Mouse (Mus musculus) forelimb bud, embryonic 11.5 days (tissue): ENCODE results near the gene Wnt10b.
"Not testable (repeated sequence)": the region's sequence is repeated elsewhere in the genome, so short reads cannot be mapped to it uniquely, and the experiment has no call there.

ENCODE experiments used
- DNase-seq: peaks from one replicate; pipeline ENCODE4 v3.0.0-alpha.2; 2012; ENCODE audit warnings: low read depth, low spot score

Wnt10b gene

DNA sequence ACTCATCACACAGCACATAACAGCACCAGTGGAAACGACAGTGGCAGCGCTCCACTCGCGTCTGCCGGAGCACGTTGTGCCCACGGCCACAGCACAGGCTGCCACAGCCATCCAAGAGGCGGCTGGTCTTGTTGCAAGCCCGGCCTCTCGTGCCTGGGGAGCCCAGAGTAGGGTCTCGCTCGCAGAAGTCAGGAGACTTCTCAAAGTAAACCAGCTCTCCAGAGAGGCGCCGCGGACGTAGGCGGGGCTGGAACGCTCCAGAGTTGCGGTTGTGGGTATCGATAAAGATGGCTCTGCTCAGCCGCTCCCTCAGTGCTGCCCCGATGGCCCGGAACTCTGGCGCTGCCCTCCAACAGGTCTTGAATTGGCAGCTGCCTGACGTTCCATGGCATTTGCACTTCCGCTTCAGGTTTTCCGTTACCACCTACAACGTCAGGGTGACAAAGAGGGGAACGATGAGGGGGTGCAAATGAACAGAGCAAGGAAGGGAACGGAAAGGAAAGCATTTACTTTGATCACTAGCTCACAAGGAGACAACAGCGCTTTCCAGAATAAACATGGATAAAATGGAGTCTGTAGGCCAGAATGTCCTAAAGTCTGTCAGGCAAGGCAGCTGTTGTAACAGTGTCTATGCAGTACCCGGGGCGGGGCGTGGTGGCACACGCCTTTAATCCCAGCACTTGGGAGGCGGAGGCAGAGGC is 5.3 kb downstream of the Wnt10b start:
- DNase-seq: no peak

DNA sequence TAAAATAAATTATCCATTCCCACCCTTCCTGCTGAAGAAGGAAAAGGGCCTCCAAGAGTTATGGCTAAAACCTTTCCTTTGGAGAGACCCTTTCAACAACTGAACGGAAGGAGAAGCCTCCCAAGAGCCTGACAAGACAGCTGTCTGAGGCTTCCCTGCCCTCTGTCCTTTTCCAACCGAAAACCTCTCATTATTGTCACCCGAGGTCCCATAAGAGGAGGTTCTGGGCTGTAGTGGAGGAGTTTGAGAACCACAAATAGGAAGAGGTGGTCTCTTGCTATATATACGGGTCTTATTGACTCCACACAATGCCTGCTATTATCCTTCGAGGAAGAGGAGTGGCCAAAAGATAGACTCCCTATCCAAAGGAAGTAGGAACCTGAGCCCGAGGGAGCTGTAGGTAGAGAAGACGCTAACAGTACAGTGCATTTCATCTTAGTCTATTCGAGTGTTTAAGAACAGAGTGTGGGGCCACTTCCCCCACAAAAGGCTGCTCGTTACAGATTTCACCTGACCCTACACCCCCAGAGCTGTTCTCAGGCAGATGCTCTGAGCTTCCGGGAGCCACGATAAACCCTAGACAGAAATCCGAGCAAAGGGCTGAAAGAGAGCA is 6.0 kb downstream of the Wnt10b start:
- DNase-seq: no peak

DNA sequence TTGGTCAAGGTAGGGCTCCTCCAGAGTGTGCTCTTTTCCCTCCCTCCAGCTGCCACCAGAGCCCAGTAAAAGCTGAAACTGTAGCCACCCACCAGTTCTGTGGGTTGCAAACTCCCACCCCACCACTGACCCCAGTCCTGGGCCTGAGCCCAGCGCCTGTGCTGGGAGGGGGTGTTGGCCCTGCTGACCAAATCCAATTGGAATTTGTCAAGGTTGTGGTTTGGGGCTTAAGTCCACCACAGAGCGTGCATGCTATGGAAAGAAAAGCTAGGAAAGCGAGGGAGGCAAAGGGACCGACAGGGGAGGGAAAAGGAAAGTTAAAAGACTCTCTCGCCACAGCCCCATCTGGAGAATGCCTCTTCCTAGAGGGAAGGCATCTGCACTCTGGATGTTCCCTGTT is 9.7 kb downstream of the Wnt10b start:
- no peak for DNase-seq

DNA sequence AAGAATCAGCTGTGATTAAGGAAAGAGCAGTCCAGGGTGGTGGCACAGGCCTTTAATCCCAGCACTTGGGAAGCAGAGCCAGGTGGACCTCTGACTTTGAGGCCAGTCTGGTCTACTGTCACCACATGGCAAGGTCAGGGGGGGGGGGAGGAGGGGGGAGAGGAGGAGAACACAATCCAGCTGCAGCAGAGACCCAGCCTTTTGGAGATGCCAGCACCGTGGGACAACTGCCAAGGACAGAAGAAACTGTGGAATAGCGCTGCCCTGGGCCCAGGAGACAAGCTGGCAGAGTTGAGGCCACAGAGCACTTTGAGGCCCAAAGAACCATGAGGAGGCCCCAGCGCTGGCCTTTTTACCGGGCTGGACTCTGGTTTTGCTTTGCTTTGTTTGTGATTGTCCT is 12.0 kb downstream of the Wnt10b start:
- no peak for DNase-seq

DNA sequence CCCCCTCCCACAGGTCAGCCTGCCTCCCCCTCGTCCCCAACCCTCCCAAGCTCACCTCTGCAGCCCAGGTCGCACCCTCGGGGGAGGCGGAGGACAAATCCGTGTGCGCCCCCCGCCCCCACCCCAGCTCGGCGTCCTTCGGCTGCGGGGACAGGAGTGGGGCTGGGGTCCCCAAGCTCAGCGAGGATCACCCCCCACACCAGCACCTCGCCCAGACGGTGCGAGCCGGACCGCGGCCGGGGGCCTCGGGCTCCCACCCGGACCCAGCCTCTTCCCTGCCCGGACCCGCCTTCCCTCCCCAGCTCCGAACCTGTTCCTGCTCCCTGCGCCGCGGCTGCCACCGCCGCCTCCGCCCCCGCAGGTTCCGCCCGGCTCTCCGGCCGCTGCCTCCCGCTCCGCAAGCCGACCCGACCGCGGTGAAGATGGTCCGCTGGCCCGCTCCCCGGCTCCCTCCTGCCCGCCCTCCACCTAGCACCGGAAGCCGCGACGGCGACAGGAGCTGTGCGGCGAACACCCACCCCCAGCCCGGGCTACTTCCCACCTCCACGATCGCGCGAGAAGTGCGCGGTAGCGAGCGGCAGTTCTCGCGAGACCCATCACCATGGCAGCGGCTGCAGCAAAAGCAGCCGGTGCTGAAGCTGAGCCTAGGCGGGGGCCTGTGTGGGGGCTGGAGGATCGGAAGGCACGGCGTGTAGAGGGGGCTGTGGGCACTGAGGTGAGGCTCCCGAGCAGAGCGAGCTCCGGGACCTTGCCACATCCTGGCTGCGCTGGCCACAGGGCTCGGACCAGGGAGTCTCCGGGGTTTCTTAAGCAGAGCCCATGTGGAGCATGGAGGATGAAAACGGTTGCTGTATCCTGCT is 15.1 kb downstream of the Wnt10b start, which contains the start of gene Arf3:
TSS of gene Arf3 (minus strand) at position 545 of the 860 bp plus-strand sequence.
- DNase-seq: peak; percentile 97

DNA sequence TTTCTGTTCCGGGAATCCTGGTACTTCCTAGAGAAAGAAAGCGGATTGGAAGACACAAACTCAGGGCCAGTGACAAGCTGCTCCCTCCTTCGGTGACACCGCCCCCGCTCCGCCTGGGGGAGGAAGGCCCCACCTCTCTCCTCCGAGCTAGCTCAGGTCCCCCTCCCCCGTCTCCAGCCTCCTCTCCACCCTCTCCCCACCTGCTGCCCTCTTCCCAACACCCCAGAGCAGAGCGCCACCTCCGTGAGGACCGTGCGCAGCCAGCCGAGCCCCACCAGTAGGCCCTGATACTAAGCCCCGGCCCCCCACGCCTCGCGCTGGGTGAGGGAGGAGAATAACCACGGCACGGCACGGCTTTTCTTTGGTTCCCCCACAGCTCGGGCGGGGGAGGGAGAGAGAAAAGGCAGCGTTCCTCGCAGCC is 15.7 kb downstream of the Wnt10b start:
- DNase-seq: peak; percentile 65

DNA sequence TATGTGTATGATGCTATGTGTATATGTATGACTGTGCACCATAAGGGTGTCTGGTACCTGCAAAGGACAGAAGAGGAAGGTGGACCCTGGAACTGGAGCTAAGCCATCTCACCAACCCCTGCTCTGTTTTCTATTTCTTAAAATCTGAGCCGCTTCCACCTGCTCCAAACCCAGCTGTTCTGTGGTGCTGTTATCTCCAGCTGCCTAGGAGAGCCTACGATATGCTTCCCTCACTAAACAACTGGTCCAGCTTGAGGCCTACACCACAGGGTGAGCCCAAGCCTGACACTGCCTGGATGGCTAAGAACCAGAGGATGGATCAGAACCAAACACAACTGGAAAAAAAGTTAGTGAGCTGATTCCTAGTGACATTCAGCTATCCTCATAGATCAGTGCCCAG is 23.8 kb downstream of the Wnt10b start:
- no peak for DNase-seq

DNA sequence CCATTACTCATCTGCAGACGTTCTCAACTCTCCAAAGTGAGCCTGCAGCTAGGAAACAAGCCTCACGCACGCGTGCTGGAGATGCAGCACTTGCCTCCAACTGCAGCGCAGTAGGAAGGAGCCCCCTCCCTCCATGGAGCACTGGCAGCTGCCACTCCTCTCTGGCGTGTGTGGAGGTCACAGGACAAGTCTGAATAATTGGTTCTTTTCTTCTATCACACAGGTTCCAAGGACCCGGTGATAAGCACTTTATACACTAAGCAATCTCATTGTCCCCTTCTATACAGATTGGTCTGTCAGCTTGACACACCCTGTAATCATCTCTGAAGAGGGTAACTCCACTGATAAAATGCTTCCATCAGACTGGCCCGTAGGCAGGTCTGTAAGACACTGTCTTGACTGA is 24.9 kb downstream of the Wnt10b start:
- no peak for DNase-seq

DNA sequence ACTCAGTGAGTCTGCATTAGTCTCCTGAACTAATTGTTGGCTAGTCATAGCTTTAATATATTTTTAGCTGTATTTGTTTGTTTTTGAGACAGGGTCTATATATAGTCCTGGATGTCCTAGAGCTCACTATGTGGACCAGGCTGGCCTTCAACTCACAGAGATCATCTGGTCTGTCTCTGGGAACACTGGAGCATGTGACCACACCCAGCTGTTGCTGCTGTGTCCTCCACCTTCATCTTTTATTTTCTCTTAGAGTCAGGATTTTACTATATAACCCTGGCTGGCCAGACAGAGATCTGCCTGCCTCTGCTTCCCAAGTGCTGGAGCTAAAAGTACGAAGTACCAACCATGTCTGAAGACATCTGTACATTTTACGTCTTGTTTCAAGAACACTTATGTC is 28.9 kb downstream of the Wnt10b start:
- no peak for DNase-seq

DNA sequence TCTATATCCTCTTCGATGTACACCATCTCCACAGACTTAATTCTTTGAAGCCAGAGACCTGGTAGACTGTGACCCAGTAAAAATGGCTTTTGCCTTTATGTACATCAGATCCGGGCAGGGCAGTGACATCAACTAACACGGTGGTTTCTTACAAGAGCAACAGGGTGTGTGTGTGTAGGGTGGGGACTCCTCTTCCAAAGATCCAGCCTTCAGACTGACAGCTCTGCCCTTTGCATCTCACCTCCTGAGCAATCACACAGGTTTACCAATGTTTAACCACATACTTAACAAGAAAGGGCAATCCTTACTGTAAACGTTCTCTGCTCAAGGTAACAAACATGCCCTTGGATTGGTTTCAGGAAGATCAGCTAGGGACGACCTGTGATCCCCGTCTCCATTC is 30.7 kb downstream of the Wnt10b start:
- DNase-seq: no peak

DNA sequence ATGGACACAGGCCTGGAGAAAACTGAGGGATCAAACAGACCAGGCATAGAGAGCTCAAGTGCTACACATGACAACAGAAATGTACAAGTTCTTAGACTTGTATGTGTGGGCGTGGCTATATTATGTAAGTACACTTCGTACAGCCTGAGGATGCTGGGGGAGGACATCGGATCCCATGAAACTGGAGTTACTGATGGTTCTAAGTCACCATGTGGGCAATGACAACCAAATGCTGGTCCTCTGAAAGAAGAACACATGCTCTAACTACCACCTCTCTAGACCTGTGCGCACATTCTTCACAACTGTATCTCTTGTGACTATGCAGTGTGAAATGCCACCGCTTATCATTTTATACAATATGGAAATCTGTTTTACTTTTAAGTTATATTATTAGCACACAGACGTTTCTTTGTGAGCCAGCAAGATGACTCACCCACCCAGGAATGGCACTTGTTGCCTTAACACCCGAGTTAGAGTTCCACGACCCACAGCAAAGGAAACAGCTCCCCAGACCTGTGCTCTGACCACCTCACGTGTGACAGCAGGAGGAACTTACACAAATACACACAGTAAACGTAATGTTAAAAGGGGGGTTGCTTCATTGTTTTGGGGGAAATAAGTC is 31.5 kb downstream of the Wnt10b start:
- DNase-seq: no peak

DNA sequence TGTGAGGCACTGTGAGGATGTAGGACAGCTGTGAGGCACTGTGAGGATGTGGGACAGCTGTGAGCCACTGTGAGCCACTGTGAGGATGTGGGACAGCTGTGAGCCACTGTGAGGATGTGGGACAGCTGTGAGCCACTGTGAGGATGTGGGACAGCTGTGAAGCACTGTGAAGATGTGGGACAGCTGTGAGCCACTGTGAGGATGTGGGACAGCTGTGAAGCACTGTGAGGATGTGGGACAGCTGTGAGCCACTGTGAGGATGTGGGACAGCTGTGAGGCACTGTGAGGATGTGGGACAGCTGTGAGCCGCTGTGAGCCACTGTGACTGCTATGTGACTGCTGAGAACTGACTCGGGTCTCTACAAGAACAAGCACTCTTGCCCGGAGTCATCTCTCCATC is 34.1 kb downstream of the Wnt10b start:
- not testable (repeated sequence) for DNase-seq

DNA sequence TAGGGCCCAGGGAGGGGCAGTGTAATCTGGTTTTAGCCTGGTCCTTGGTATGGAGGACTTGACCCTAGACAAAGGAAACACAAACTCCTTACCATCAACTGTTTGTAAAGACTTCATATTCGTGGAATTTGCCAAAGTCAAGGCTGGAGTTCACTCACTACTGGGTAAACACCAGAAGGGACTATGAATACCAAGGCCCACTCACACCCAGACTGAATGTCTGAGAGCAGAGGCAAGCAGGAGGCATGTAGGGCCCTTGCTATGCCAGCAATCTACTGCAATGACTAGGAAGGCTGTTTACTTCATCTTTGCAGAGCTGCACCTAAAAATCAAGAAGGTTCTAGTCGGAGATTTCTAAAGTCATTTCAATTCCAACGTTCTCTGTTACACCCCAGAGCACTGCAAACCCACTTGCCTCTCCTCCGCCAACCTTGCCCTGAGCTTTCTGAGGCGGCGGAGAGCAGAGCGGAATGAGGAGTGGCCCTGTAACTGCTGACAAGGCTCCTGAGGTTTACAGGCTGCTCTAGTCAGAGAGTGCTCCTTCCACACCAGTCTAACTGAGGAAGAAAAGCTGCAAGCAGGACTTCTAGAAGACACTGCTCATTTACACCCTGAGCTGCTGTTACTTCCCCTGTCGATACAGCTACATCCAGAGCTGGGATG is 35.1 kb downstream of the Wnt10b start:
- no peak for DNase-seq

DNA sequence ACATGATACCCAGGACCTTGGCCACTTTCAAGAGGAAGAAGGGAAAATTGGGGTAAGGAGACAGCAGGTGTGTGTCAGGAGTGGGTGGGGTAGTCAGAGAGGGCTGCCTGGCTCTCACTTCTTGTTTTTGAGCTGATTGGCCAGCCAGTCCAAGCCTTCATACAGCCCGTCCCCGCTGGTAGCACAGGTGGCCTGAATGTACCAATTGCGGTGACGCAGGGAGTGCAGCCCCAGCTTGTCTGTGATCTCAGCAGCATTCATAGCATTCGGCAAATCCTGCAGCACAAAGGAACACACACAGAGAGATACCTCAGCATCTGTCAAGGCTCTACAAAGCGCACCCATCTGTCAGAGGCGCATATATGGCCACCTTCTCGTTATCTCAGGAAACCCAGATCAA is 37.7 kb downstream of the Wnt10b start:
- DNase-seq: no peak

DNA sequence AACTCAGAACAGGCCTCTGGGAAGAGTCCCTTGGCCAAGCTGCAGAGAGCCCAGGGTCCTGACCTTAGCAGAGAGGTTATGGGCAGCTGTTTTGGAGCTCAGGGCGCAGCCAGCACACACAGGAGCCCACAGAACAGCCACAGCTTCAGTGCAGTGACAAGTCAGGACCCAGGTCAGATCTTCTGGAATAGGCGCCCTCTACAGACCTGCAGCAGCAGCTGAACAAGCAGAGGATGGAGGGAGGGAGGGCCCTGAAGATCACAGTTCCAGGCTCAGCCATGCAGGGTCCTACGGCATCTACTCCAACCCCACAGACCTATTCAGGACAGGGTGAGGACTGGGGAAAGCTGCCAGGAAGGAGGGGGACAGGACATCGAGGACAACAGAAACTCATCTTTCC is 39.2 kb downstream of the Wnt10b start:
- no peak for DNase-seq

DNA sequence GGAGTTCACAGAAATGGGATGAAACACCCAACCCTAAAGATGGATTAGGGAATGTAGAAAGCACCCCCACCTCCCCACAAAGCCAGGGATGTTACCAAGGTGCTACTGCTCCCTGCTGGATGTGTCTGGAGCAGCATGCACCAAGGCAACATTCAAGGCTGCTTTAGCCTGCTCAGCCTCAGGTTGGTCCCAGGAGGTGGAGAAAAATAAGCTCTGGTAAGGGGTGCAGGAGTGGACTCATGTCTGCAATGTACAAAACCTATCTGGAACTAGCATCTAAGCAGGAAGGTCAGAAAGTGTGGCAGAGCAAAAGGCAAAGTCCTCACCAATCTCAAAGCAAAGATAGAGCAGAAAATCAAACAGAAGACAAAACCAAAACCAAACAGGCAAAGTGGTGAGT is 40.1 kb downstream of the Wnt10b start:
- DNase-seq: no peak

DNA sequence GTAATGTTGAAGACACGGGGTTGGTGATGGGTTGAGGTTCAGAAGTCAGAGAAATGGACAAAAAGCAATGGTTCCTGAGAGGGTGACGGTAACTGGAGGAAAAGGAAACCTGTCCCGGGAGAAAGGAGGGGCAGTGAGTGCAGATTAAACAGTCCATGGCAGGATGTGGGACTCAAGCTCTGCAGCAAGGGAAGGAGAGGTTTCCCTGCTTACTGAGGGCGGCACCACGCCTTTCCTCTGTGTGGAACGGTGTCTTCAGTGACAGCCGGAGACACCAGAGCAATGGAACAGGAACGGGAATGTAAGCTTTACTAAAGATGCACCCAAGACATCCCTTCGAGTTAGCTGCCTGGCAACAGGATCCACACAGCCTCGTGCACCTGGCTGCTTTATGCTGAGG is 41.4 kb downstream of the Wnt10b start:
- no peak for DNase-seq

DNA sequence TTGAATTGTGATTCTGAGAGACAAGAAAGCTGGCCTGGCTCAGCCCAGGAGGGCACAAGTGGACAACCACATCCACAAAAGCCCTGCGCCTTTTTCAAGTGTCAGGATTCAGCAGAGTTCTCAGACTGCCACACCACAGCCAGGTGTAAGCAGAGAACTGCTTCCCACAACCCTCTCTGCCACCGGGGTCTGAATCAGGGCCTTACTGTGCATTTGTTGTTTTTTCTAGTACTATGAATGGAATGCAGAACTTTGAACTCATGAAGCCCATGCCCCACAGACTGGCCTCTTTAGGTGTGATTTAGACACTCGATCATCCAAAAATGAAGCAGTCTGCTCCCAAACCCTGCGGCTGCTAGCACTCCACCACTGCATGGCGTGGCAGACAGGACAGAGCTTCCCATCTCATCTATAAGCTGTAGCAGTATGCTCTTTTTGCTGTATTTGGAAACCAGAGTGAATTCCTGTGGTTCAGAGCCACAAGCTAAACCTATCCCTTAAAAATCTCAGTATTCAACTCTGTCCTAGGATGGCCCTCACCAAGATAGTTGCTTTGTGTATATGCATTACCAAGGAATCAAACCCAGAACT is 43.9 kb downstream of the Wnt10b start:
- no peak for DNase-seq

DNA sequence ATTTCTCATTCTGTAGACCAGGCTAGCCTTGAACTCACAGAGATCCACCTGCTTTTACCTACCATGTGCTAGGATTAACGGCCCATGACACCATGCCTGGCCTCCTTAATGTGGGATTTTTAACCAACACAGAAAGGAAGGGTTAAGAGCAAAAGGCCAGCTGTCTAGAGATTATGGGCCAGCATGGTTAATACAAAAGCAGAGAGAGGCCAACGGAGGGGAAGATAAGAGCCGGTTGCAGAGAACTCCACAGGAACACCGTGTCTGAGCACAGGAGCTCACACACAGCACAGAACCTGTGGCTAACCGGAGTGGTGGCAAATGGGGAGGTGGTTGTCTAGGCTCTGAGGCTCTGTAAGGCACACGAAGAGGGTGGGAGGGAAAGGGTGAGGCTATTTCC is 44.6 kb downstream of the Wnt10b start:
- DNase-seq: no peak

DNA sequence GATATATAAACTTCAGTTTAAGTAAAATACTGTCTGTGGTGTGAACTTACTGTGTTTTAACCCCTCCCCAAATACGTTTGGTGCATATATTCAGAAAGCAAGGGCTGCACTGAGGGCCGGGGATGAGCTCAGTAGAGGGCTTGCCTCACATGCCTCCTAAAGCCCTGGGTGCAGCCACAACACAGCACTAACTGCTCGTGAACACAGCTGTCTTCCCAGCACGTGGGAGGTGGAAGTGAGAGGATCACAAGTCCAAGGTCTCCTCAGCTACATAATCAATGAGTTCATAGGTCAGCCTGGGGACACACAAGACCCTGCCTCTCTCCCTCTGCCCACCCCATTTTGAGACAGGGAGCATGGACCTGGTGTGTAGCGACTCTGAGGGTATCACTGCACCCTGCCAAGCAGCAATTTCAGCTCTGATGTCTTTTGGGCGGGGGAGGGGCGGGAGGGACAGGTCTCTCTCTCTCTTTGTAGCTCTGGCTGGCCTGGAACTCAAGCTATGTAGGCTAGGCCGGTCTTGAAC is 45.9 kb downstream of the Wnt10b start:
- no peak for DNase-seq

DNA sequence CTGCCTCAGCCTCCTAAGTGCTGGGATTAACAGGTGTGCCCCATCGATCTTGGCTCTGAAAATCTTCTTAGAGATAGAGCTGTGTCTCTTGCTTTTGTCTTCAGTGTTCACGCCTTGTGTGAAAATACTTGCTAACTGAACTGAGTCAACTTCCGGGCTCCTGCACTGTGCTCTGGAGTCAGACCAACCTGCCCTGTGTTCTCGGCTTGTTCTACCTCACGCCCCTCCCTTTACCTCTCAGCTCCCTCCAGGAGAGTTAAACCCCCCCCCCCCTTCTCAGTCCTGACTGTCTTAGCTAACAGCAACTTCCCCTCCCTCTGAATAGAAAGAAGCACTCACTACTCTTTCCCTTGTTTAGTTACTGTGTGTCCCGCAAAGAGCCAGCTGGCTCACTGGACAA is 47.2 kb downstream of the Wnt10b start:
- DNase-seq: no peak
